In genomic region chr11:100524987-100525630, GRCm38 (mm10) we compare ENCODE assay signal across 9 mouse cellular contexts. TPM values are rescaled to one million over a fixed set of nuclear protein-coding genes. Genes with fewer than 3 reads are reported as not detected.
A peak's percentile ranks its signal among the peaks of the same experiment; 100 is the strongest.
DNase-seq lines count a peak whose midpoint lies in the region; ATAC-seq and TF ChIP-seq lines count a peak whose summit lies in the region.
"Had no signal": no experiment of that assay in that cellular context is flagged by ENCODE, and none has a peak within 500 bp of the region (broad histone marks: within the 10 kb centered on the region; RNA-seq: fewer than 3 reads in every experiment).

No protein-coding gene starts in this region.

- H3K27ac ChIP-seq in ES-Bruce4 (ENCODE audit: insufficient read depth, low read length), result no peak overlapping the region
- no peak overlapping the region for H3K27ac ChIP-seq in embryonic facial prominence, embryonic 11.5 days (replicated peaks; ENCODE audit: low read depth, low read length)
- H3K27ac ChIP-seq in intestine, embryonic 14.5 days (ENCODE audit: low read depth), result no peak overlapping the region

- TF ChIP-seq CTCF in ES-Bruce4 (IDR thresholded peaks at IDR 0.05; ENCODE audit: low read depth, low read length), result no peak

- H3K4me2 ChIP-seq in embryonic facial prominence, embryonic 11.5 days (ENCODE audit: low read depth, low read length), result peak overlapping the region; percentile 89
- peak overlapping the region; percentile 81 for H3K4me2 ChIP-seq in intestine, embryonic 14.5 days (ENCODE audit: low read length)

- intact Hi-C loops in left cerebral cortex, postnatal 36 days (cut with DNase I), result no loop called here

- 40% methylated on average over 11 of the region's 11 CpGs for WGBS in embryonic facial prominence, embryonic 11.5 days
- 56% methylated on average over 11 of the region's 11 CpGs for WGBS in intestine, embryonic 14.5 days

- no peak overlapping the region for H3K4me3 ChIP-seq in ES-Bruce4 (ENCODE audit: low read depth, low read length)
- H3K4me3 ChIP-seq in embryonic facial prominence, embryonic 11.5 days (ENCODE audit: low read depth, low read length), result no peak overlapping the region; the same call in 1 of the 2 replicates
- peak overlapping the region; percentile 86 for H3K4me3 ChIP-seq in intestine, embryonic 14.5 days (ENCODE audit: low read depth, low read length)

- DNase-seq in embryonic facial prominence, embryonic 11.5 days (ENCODE audit: low spot score), result no peak
- DNase-seq in intestine, embryonic 14.5 days (ENCODE audit: low spot score), result no peak
- peak; percentile 63 for DNase-seq in lung, postnatal 36 days
- no peak for DNase-seq in thymus, postnatal 14 days
- DNase-seq in frontal cortex, postnatal 36 days (ENCODE audit: low spot score in 2 of 2), result no peak
- DNase-seq in left cerebral cortex, postnatal 36 days (ENCODE audit: low spot score in 2 of 2), result no peak
- no peak for DNase-seq in spleen, postnatal 36 days (ENCODE audit: low spot score in 2 of 2)
- DNase-seq: kidney, postnatal 14 days had no signal

- peaks cover 4% of the 10 kb centered on the region for H3K4me1 ChIP-seq in ES-Bruce4 (ENCODE audit: control insufficient read depth, insufficient read depth, low read length)
- peaks cover 5% of the 10 kb centered on the region; the same call in 1 of the 2 replicates for H3K4me1 ChIP-seq in embryonic facial prominence, embryonic 11.5 days (ENCODE audit: control insufficient read depth, insufficient read depth, low read length)
- peaks cover 29% of the 10 kb centered on the region for H3K4me1 ChIP-seq in intestine, embryonic 14.5 days (replicated peaks; ENCODE audit: control insufficient read depth, insufficient read depth, low read length)

- no peaks in the 10 kb centered on the region for H3K27me3 ChIP-seq in ES-Bruce4 (ENCODE audit: control insufficient read depth, insufficient read depth, low read length, poor library complexity, severe bottlenecking)
- no peaks in the 10 kb centered on the region for H3K27me3 ChIP-seq in embryonic facial prominence, embryonic 11.5 days (ENCODE audit: control insufficient read depth, insufficient read depth, low read length)
- no peaks in the 10 kb centered on the region for H3K27me3 ChIP-seq in intestine, embryonic 14.5 days (replicated peaks; ENCODE audit: control insufficient read depth, insufficient read depth, low read length)

- H3K9me3 ChIP-seq in ES-Bruce4 (replicated peaks; ENCODE audit: control insufficient read depth, insufficient read depth, low read length, poor library complexity, severe bottlenecking), result no peaks in the 10 kb centered on the region
- H3K9me3 ChIP-seq in embryonic facial prominence, embryonic 11.5 days (replicated peaks; ENCODE audit: control insufficient read depth, low read length), result no peaks in the 10 kb centered on the region
- H3K9me3 ChIP-seq in intestine, embryonic 14.5 days (ENCODE audit: control insufficient read depth, low read length), result no peaks in the 10 kb centered on the region

- ATAC-seq in embryonic facial prominence, embryonic 11.5 days (replicated peaks; ENCODE audit: insufficient number of reproducible peaks, low FRiP score, low TSS enrichment, low read depth), result no peak
- no peak for ATAC-seq in intestine, embryonic 14.5 days (replicated peaks; ENCODE audit: low FRiP score, low TSS enrichment, low read depth)

- H3K36me3 ChIP-seq in ES-Bruce4 (ENCODE audit: control insufficient read depth, insufficient read depth, low read length, poor library complexity, severe bottlenecking), result peaks cover 36% of the 10 kb centered on the region
- H3K36me3 ChIP-seq in embryonic facial prominence, embryonic 11.5 days (replicated peaks; ENCODE audit: control insufficient read depth, insufficient read depth, low read depth, low read length), result peaks cover 10% of the 10 kb centered on the region
- peaks cover 41% of the 10 kb centered on the region for H3K36me3 ChIP-seq in intestine, embryonic 14.5 days (ENCODE audit: control insufficient read depth, insufficient read depth, low read length)

- peak overlapping the region; percentile 8 for H3K9ac ChIP-seq in ES-Bruce4 (ENCODE audit: low read depth, poor library complexity, severe bottlenecking)
- H3K9ac ChIP-seq in embryonic facial prominence, embryonic 11.5 days (replicated peaks; ENCODE audit: low read length), result no peak overlapping the region
- H3K9ac ChIP-seq in intestine, embryonic 14.5 days (ENCODE audit: low read length), result peak overlapping the region; percentile 18; the same call in 1 of the 2 replicates

- no peak for TF ChIP-seq POLR2A in ES-Bruce4 (IDR thresholded peaks at IDR 0.05; ENCODE audit: insufficient read depth, low read length)

- no peak for TF ChIP-seq EP300 in ES-Bruce4 (IDR thresholded peaks at IDR 0.05; ENCODE audit: insufficient read depth, low read depth, low read length)

RNA-seq across cellular contexts. Expression of gene Acly, which starts 2.7 kb away (rescaled TPM):
- 225 and 232 TPM in 2 replicates for polyA plus RNA-seq in ES-Bruce4 (2011; ENCODE audit: insufficient read depth, insufficient read length, low read depth, missing spikeins)
- polyA plus RNA-seq in embryonic facial prominence, embryonic 11.5 days (2014; fragmentation: Nextera tagmentation; extraction: Ambion mirVana), result 200 and 210 TPM in 2 replicates
- 164 and 177 TPM in 2 replicates for polyA plus RNA-seq in intestine, embryonic 14.5 days (2014; fragmentation: Nextera tagmentation; extraction: Ambion mirVana)
- 100 to 1,000 TPM; 117 to 123 TPM for total RNA-seq in left cerebral cortex, postnatal 36 days (2021)

RNA-seq across cellular contexts. Expression of gene Ttc25, which starts 20.3 kb away (rescaled TPM):
- polyA plus RNA-seq in ES-Bruce4 (2011; ENCODE audit: insufficient read depth, insufficient read length, low read depth, missing spikeins), result 2.5 and 3.4 TPM in 2 replicates
- polyA plus RNA-seq in embryonic facial prominence, embryonic 11.5 days (2014; fragmentation: Nextera tagmentation; extraction: Ambion mirVana), result 0.79 and 1.4 TPM in 2 replicates
- 0.46 and 0.69 TPM in 2 replicates for polyA plus RNA-seq in intestine, embryonic 14.5 days (2014; fragmentation: Nextera tagmentation; extraction: Ambion mirVana)
- under 1 TPM; 0.32 to 0.86 TPM for total RNA-seq in left cerebral cortex, postnatal 36 days (2021)

RNA-seq across cellular contexts. Expression of gene Cnp, which starts 49.6 kb away (rescaled TPM):
- 6.9 and 7.5 TPM in 2 replicates for polyA plus RNA-seq in ES-Bruce4 (2011; ENCODE audit: insufficient read depth, insufficient read length, low read depth, missing spikeins)
- 20.0 and 23.6 TPM in 2 replicates for polyA plus RNA-seq in embryonic facial prominence, embryonic 11.5 days (2014; fragmentation: Nextera tagmentation; extraction: Ambion mirVana)
- polyA plus RNA-seq in intestine, embryonic 14.5 days (2014; fragmentation: Nextera tagmentation; extraction: Ambion mirVana), result 34.7 and 39.2 TPM in 2 replicates
- total RNA-seq in left cerebral cortex, postnatal 36 days (2021), result 100 to 1,000 TPM; 167 to 298 TPM

RNA-seq across cellular contexts. Expression of gene Klhl11, which starts 52.6 kb away (rescaled TPM):
- 18.4 and 19.6 TPM in 2 replicates for polyA plus RNA-seq in ES-Bruce4 (2011; ENCODE audit: insufficient read depth, insufficient read length, low read depth, missing spikeins)
- polyA plus RNA-seq in embryonic facial prominence, embryonic 11.5 days (2014; fragmentation: Nextera tagmentation; extraction: Ambion mirVana), result 13.1 and 13.2 TPM in 2 replicates
- polyA plus RNA-seq in intestine, embryonic 14.5 days (2014; fragmentation: Nextera tagmentation; extraction: Ambion mirVana), result 8.3 and 9.6 TPM in 2 replicates
- total RNA-seq in left cerebral cortex, postnatal 36 days (2021), result 10 to 100 TPM; 95.1 to 97.8 TPM
